Mouse (Mus musculus) kidney, adult 18-20 months (tissue): ENCODE measurements at regions not wholly inside any gene's neighbourhood (a gene's known extent, or its start where the extent isn't known, plus 50 kb on each side); places are given as distances from the start of the nearest gene placed in this dataset.
"Not testable (repeated sequence)": the region's sequence is repeated elsewhere in the genome, so short reads cannot be mapped to it uniquely, and the experiment has no call there.

ENCODE experiments used
- DNase-seq: peaks from one replicate; pipeline ENCODE4 v3.0.0; 2021

DNA sequence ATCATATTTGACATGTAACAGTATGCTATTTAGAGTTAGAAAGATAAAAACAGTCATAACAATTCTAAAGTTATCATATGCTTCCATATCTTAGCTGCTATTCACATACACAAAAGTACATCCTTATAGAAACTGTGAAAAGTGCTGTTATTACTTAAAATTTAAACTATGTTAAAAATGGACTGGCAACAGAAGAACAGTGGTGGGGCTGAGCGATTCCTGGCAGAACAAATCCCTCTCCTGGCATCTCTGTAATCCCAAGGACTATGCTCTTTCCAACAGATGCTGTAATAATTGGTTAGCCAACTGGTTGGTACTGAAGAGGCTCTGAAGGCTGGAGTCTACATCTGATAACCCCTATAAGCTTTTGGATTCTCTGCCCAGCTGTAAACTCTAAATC, 393.0 kb upstream of the Slc39a10 start:
- DNase-seq: no peak

DNA sequence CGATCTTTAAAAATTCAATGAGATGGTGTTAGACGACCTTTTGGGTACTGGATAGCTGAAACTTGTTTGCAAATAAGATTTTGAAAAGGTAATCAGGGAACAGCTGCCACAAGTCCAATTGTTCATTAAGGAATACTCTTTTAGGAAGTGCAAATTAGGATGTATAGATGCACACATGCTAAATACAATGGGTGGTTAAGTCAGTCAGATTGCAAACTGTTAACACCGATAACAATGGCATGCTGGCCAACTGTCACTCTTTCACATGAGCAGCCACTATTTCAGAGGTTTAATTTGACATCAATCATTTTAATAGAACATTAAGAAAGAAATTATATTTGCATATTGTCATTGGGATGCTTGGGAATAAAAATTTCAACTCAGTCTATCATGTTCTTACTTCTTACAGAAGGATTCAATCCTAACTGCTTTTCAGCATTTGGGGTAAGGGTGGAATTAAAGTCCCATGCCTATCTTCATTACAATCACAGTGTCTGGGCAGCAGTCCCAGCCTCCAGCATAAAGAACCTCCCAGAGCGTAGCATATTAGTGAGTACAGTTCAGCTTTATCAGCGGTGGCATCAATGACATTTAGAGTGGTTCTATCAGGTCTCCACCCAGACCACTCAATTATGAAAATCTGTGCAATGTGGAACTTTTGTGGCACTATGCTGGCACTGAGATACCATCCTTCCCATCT, 385.8 kb upstream of the Slc39a10 start:
- DNase-seq: no peak

DNA sequence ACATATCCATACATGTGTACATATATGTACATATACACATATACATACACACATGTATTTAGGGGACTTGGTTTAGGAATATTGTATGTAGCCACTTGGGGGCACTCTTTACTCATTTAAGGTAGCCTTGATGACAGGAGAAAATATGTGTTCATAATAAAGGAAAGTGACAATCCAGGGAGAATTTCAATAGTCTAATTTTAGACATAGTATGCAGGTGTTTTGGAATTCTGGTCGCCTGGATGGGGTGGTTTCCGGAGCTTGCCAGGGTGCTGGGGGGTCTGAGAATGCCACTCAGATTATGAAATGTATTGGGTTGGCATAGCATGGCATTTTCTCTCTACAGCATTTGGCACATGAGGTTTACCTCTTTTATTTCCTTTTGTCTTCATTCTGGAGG, 385.2 kb upstream of the Slc39a10 start:
- no peak for DNase-seq

DNA sequence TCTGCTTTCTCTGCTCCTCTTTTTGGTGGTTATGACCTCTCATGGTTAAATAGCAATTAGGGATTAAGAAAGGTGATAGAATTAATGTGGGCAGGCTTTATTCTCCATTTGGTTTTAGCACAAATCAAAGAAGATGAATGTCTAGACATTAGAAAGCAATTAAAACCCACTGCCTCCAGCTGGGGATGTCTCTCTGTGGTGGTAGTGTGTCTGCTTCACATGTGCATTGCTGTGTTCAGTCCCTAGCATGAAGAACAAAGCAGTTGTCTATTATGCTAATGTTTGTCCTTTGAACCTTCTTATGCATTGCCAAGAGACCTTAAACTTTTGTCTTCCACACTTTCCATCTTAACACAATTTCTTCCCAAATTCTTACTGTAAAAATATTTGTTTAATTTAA, 379.5 kb upstream of the Slc39a10 start:
- no peak for DNase-seq

DNA sequence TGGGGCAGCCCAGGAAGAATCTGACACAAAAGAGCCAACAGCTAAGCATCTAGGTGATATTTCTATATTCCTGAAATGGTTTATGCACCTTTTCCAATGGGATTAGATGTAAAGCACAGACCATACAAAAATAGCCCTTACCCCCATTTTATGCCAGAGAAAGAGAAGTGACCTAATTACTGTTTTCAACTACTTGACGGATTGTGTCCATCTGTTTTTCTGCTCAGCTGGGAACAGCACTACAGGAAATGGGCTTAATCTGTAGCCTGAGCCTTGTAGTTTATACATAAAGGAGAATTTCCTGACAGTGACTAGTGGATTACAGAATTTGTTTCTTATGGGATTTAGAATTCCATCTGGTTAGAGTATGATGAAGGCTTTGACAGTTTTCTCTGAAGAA, 371.0 kb upstream of the Slc39a10 start:
- DNase-seq: no peak

DNA sequence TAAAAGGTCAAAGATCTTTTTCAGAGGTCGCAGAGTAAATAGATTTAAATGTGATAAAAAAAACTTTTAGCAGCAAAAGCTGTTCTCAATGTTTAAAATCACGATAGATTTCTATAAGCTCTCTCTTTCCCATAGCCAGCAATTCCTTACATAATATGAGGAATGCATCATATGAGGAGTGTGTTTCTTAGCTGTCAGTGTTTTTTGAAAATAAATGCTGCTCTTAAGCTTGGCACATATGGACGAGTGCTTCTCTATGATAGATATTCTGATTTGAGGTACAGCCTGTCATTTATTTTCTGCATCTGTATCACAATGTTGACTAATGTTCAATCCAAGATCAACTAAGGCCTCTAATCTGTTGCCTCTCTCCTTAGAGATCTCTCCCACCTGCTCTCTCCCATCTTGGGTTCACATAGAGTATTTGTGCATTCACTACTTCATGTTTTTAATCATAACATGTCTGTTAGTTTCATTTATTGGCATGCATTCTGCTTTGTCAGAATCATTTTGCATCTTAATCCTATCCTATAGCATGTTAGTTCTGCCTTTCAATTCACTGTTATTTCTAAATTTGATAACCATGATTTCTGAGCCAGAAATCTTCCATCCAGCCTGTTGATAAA, 369.0 kb upstream of the Slc39a10 start:
- no peak for DNase-seq

DNA sequence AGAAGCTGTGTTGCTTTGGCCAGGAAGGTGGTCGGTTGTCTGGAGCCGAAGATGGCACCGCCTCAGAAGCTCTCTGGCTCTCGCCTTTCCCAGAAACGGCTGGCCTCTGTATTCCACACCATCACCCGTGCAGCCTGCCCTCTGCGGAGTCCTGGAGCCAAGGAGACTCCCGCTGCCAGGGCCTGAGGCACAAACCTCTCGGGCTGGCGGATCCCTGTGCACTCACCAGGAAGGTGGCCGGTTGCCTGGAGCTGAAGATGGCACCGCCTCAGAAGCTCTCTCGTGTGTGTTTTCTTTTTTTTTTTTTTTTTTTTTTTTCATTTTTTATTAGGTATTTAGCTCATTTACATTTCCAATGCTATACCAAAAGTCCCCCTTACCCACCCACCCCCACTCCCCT, 358.1 kb upstream of the Slc39a10 start:
- not testable (repeated sequence) for DNase-seq

DNA sequence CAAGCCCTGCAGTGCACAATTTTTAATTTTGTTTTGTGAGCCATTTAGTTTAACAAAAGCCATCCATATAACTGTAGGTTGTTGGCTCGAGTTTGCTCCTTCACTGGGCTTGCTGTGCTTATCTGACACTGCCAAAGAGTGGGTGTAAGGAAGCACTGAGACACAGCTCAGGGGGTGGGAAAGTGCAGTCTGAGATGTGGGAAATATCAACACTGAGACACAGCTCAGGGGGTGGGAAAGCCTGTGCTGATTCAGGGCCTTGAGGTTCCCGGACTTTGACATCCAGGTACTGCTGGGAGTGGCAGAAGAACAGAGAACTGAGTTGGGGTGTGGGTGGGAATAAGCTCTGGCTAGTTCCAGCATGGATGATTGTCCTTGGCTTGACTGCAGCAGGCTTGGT, 324.4 kb upstream of the Slc39a10 start:
- no peak for DNase-seq

DNA sequence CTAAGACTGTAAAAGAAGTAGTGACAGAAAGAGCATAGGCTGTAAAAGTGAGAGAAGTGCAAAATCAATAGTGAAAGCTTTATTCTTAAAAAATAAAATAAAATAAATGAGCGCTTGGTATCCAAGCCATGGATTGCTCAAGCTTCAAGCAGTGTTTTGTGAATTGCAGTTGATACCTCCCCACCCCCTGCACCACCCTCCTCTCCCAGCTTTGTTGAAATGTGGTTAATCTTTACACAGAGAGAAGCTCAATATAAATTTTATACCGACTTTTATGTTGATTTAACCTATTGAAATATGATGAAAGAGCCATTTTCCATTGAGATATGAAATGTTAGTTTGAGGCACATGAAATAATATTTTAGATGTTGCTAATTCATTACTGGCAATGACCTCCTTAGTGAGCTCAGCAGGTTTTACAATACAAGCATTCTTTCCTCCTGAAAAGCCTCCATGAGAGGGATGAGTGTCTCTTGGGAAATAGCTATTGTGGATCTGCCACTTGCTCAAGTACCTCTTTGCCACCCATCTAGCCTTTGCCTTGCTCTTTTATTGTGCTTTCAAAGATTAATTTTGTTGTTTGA, 323.9 kb upstream of the Slc39a10 start:
- DNase-seq: no peak

DNA sequence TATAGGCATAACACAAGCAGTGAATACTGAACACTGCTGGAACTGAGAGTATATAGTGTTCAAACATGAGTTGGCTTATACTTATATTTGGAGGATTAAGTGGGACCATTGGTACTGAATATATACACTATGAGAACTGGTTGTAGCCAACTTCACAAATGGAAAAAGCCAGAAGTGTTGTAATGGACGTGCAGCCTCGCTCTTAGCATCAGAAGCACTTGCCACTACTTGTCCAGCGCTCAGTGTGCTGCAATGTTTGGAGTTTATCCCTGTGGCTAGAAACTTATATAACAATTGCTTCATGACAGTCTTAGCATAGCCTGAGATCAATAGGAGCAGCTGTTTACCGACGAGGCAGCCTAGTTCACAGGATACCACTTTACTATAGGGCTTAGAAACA, 320.8 kb upstream of the Slc39a10 start:
- DNase-seq: no peak

DNA sequence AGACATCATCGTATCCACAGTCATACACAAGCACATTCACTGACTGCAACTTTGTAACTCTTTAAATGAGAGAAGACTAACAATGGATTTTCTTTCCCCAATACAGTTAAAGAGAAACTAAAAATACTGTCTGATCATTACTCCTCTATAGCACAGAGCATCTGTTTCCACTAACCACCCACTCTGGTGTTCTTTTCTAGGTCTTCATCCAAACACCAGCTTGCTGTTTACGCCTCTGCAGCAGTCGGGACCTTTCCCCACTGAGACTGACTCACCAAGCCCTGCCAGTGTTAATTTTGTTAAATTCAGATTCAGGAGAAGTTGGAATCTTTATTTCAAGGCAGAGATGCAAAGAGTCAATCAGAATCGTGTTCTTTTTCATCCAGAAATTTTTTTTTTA, 300.3 kb upstream of the Slc39a10 start:
- DNase-seq: no peak

DNA sequence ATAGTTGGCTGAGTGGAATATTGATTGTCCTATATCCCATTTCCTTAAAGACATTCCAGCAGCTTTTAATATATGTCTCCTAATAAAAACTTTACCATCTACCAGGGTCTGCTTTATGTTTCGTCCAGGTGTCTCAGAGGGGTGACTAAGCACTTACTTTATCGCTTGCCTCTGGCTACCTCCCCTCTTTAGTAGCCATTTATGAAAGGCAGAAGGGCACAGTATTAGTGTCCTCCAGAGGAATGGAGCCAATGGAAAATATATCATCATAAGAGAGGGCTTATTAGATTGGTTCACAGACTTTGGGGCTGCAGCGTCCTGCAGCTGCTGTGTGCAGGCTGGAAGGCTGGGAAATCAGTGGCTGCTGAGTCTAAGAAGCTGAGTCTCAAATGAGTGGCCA, 271.8 kb upstream of the Slc39a10 start:
- DNase-seq: no peak

DNA sequence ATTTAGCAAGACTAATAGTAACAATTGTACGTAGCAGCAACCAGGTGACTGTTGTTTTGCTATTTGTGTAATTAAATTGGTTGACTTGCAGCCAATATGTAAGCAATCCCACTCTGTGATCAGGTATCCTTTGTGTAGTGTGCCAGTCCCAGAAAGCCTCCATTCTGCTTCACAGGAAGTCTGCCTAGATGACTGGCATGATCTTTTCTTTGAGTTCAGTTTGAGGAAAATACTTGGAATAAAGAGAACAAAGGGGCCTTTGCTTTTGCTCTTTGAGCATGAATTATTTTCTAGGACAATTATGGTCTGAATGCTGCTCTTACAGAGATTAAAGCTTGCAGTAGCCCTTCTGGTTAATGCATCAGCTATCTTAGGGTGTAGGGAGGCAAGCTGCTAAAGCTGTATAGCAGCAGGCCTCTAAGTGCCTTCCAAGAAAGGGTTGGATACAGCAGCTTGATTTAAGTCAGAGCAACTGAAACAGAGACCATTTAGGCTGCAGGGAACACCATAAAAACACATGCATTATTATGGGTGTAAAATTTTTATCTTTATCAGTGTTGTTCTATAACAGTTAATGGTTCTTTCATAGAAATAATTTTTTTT, 271.3 kb upstream of the Slc39a10 start:
- no peak for DNase-seq

DNA sequence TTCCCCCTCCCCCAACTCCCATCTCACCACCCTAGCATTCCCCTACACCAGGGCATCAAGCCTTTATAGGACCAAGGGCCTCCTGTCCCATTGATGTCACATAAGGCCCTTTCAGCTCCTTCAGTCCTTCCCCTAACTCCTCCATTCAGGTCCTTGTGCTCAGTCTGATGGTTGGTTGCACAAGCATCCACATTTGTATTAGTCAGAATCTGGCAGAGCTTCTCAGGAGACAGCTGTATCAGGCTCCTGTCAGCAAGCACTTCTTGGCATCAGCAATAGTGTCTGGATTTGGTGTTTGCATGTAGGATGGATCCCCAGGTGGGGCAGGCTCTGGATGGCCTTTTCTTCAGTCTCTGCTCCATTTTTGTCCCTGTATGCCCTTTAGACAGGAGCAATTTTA, 237.4 kb upstream of the Slc39a10 start:
- not testable (repeated sequence) for DNase-seq

DNA sequence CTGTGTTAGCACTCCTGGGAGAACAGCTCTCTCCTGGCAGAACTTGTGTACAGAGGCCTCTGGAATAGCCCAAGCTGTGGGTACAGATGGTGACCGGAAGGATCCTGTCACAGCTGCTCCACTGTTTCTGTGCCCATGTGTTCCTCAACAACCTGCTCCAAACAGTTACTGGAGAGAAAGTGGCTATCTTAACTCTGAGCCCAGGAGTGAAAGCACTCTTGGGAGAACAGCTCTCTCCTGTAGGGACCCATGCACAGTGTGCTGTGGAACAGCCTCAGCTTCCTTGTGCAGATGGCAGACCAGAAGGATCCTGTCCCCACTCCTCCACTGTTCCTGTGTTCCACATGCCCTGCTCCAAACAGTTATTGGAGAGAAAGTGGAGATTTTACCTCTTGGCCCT, 227.0 kb upstream of the Slc39a10 start:
- no peak for DNase-seq

DNA sequence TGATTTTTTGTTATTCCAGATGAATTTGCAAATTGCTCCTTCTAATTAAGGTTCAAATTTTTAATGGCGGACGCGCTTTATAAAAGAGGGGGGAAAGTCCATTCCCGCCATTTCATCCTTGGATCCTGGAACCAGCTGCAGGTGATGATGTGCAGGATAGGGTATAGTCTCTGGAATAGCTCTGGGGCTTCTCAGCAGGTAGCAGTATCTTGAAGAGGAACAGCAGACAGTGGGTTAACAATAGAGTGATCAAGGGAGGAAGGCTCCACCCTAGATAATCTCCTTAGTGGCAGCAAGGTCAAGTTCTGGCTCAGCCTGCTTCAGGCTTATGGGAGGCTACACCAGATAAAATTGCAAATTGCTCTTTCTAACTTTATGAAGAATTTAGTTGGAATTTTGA, 224.0 kb upstream of the Slc39a10 start:
- DNase-seq: not testable (repeated sequence)

DNA sequence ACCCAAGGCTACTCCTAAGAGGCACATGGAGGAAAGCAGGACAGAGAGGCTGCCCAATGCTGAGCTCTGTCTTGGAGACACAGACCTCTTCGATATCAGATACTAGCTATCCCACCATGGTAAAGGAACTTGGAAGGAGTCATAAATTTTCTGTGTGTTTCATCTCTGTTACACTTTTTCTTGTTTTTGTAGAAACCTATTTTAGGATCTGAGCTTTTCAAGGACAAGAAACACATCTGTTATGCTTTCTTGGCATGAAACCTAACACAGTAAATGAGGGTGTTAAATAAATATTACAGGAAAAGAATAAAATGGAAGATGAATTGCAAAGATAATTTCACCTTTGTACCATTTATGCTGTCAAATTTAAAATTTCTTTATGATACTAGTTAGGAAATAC, 219.8 kb upstream of the Slc39a10 start:
- DNase-seq: no peak

DNA sequence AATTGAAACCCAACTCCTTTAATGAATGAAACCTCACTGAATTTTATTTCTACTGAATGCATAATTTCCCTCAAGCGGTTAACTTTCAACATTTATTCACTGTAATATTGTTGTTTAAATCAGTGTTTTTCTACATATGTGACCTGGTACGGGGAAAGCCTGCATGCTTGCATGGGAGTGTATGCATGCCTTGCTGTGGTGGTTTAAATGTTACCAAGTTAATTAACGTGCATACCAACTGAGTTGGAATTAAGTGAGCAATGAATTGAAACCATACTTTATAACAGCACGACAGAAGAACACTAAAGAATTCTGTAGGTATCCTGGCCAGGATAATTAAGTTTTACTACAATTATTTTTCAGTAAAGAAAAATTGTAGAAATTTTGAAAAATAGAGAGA, 211.4 kb upstream of the Slc39a10 start:
- no peak for DNase-seq

DNA sequence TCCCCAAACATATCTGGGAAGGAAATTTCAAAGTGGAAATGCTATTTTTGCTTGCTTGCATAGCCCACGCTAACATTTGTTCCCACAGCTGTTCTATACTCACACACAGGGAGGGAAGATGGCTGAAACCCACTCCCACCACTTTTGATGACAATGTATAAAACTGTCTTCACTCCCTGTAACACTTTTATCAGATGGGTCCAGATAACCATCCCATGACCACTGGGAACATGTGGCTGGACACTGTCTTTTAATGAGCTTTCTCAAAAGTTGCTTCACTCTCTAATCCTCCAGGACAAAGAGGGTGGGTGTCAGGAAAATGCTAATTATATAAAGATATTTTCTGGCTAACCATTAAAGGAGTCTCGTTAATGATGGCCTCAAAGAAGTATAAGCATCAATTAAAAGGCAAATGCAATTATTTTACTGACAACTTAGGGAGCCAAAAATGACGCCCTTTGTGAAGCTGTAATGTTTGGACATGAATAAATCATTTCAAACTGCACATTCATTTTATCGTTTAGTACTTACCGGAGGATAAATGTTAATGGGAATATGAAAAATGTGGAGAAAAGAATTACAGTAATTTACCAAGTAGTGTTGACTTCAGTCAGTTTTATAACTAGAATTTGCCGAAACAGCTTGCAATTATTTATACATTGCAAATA, 210.8 kb upstream of the Slc39a10 start:
- DNase-seq: no peak

DNA sequence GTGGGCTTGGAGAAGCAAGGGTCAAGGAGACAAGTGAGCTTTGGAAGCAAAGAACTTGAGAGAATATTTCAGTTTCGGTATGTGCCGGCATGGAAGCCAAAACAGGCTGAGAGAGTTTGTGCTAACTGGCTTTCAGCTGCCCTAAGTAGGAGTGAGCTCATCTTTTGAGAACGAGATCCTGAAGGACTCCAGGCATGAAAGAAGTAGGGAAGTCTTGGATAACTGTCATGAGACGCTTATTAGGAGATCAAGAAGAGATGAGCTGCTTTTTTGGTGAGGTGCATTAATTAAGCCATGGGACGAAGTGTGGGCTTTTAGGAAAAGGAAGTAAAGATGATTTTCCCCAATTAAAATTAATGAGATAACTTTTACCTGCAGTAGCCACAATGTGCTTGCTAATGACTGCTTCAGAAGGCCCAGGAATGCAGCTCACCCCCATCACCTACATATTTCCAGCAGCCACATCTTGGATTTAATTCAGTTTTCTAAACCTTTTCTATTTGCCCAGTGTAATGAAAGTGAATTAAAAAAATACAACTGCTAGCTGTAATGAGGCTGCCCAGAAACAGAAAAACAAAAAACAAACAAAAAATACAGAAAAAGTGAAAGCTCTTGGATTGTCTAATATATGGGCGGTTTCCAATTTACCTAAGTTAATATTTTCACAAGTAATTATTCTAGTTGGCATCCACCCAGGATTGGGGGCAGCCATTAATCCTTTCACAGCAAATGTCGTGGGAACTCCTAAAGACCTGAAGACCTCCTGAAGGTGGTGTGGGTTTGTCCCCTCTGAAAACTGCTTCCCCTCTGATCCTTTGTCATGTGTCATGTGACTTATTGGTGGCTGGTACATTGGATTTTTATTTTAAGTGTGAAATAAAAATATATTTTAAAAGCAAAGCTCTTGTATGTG, 204.7 kb upstream of the Slc39a10 start:
- DNase-seq: no peak

DNA sequence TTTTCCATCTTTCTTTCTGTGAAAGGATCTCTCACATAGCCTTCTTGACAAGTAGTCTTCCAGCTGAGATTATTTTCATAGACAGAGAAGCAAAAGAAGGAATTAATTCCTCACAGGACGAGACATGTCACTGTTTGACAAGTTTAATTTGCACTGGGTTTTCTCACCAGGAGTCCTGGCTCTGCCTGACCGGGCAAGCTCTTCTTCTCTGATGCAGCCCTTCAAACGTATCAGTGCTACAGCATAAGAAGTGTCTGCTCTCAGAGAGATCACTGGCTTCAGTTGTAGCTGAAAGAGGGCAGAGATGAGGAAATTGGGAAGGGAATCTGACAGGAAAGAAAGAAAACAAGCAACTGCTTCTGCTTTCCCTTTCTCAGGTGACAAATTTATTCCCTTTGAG, 201.8 kb upstream of the Slc39a10 start:
- no peak for DNase-seq

DNA sequence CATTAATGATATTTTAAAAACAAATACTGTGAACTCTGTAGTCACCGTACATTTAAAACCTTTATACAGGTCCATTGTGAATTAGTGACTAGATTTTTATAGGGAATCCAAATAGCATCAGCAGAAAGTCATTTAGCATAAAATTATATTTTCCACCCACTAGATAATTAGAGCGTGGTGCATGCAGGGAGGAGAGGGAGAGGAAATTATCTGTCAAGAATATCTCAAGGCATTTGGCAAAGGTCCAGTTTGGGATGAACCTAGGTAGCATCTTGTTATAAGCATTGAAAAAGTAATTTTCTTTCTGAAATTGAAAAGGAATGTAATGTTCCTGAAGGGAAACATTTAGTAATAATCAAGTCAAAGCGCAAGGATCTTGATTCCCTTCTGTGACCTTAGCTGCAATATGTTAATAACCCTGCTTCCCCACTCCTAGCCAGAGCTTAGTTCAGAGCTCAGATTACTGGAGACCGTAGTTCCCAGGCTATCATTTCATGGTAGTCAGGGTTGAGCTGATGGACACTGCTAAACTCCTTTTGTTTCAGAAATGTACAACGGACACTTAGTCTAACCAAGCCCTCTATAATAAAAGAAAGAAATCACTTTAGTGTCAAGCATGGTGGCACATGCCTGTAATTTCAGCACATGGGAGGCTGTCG, 200.8 kb upstream of the Slc39a10 start:
- DNase-seq: no peak
